Mouse (Mus musculus): Measurements from ENCODE around the gene Gm3435. TPM values are rescaled to one million over a fixed set of nuclear protein-coding genes. Genes with fewer than 3 reads are reported as not detected.
"Not testable (repeated sequence)": the region's sequence is repeated elsewhere in the genome, so short reads cannot be mapped to it uniquely, and the experiment has no call there.

Gm3435 gene
- polyA plus RNA-seq, 1 experiment from 2014 or later: 6.7 TPM

GRCm38 (mm10) chr17:15025513-15025912 lies 15.5 kb downstream of the Gm3435 start:
- ATAC-seq; H3K27me3 ChIP-seq (replicated peaks; ENCODE audit: control insufficient read depth, insufficient read depth, low read length); DNase-seq (ENCODE audit: low spot score); H3K4me3 ChIP-seq (ENCODE audit: low read depth, low read length); H3K9me3 ChIP-seq (replicated peaks; ENCODE audit: control insufficient read depth, low read length); H3K4me2 ChIP-seq (ENCODE audit: low read length); H3K27ac ChIP-seq (ENCODE audit: low read depth, low read length); H3K9ac ChIP-seq (ENCODE audit: low read length); H3K36me3 ChIP-seq (ENCODE audit: control insufficient read depth, insufficient read depth, low read length); H3K4me1 ChIP-seq (ENCODE audit: control insufficient read depth, insufficient read depth, low read length): not testable (repeated sequence)
- WGBS: no CpG with 5 or more reads among the region's 6 CpGs

GRCm38 (mm10) chr17:15031414-15031813 lies 21.4 kb downstream of the Gm3435 start:
- not testable (repeated sequence) for H3K36me3 ChIP-seq (ENCODE audit: control insufficient read depth, insufficient read depth, low read length); DNase-seq (ENCODE audit: low spot score); H3K4me2 ChIP-seq (ENCODE audit: low read length); H3K27ac ChIP-seq (ENCODE audit: low read depth, low read length); H3K4me3 ChIP-seq (ENCODE audit: low read depth, low read length); ATAC-seq; H3K9me3 ChIP-seq (replicated peaks; ENCODE audit: control insufficient read depth, low read length); H3K27me3 ChIP-seq (replicated peaks; ENCODE audit: control insufficient read depth, insufficient read depth, low read length); H3K9ac ChIP-seq (ENCODE audit: low read length); H3K4me1 ChIP-seq (ENCODE audit: control insufficient read depth, insufficient read depth, low read length)
- WGBS: no CpG with 5 or more reads among the region's 4 CpGs

GRCm38 (mm10) chr17:15040455-15040854 lies 30.5 kb downstream of the Gm3435 start:
- not testable (repeated sequence) for H3K36me3 ChIP-seq (ENCODE audit: control insufficient read depth, insufficient read depth, low read length); H3K27me3 ChIP-seq (replicated peaks; ENCODE audit: control insufficient read depth, insufficient read depth, low read length); H3K4me2 ChIP-seq (ENCODE audit: low read length); H3K4me1 ChIP-seq (ENCODE audit: control insufficient read depth, insufficient read depth, low read length); H3K9ac ChIP-seq (ENCODE audit: low read length); DNase-seq (ENCODE audit: low spot score); H3K4me3 ChIP-seq (ENCODE audit: low read depth, low read length); H3K9me3 ChIP-seq (replicated peaks; ENCODE audit: control insufficient read depth, low read length); ATAC-seq; H3K27ac ChIP-seq (ENCODE audit: low read depth, low read length)
- WGBS: no CpG with 5 or more reads among the region's 3 CpGs

- H3K4me3 ChIP-seq (ENCODE audit: low read depth, low read length): not testable (repeated sequence)
- WGBS: 0% methylated on average over 8 of the region's 56 CpGs
Measured at GRCm38 (mm10) chr17:15041175-15041729, 31.3 kb downstream of the Gm3435 start, which contains the start of the genes Ermard, Tcte3 and Gm3448. Ermard (plus strand) TSS chr17:15041208. Tcte3 (minus strand) TSS chr17:15041488. Gm3448 (minus strand) TSS chr17:15041537.

GRCm38 (mm10) chr17:15050338-15050737 lies 40.4 kb downstream of the Gm3435 start:
- WGBS: no CpG with 5 or more reads among the region's 1 CpGs
- not testable (repeated sequence) for H3K27ac ChIP-seq (ENCODE audit: low read depth, low read length); H3K27me3 ChIP-seq (replicated peaks; ENCODE audit: control insufficient read depth, insufficient read depth, low read length); H3K36me3 ChIP-seq (ENCODE audit: control insufficient read depth, insufficient read depth, low read length); H3K9ac ChIP-seq (ENCODE audit: low read length); H3K4me1 ChIP-seq (ENCODE audit: control insufficient read depth, insufficient read depth, low read length); H3K4me3 ChIP-seq (ENCODE audit: low read depth, low read length); DNase-seq (ENCODE audit: low spot score); H3K4me2 ChIP-seq (ENCODE audit: low read length); ATAC-seq; H3K9me3 ChIP-seq (replicated peaks; ENCODE audit: control insufficient read depth, low read length)

More at GRCm38 (mm10) chr17:15041175-15041729, 31.3 kb downstream of the Gm3435 start, which contains the start of the genes Ermard, Tcte3 and Gm3448:
- H3K4me1 ChIP-seq (ENCODE audit: control insufficient read depth, insufficient read depth, low read length); H3K27ac ChIP-seq (ENCODE audit: low read depth, low read length); H3K9ac ChIP-seq (ENCODE audit: low read length); H3K36me3 ChIP-seq (ENCODE audit: control insufficient read depth, insufficient read depth, low read length); DNase-seq (ENCODE audit: low spot score); H3K4me2 ChIP-seq (ENCODE audit: low read length); H3K9me3 ChIP-seq (replicated peaks; ENCODE audit: control insufficient read depth, low read length); H3K27me3 ChIP-seq (replicated peaks; ENCODE audit: control insufficient read depth, insufficient read depth, low read length): not testable (repeated sequence)
- peak; percentile 98 for ATAC-seq

GRCm38 (mm10) chr17:15052766-15053165 lies 42.8 kb downstream of the Gm3435 start:
- 54% methylated on average over 1 of the region's 1 CpGs for WGBS
- H3K27ac ChIP-seq (ENCODE audit: low read depth, low read length); H3K4me1 ChIP-seq (ENCODE audit: control insufficient read depth, insufficient read depth, low read length); H3K9ac ChIP-seq (ENCODE audit: low read length); ATAC-seq; H3K27me3 ChIP-seq (replicated peaks; ENCODE audit: control insufficient read depth, insufficient read depth, low read length); H3K4me3 ChIP-seq (ENCODE audit: low read depth, low read length); H3K4me2 ChIP-seq (ENCODE audit: low read length); H3K9me3 ChIP-seq (replicated peaks; ENCODE audit: control insufficient read depth, low read length); DNase-seq (ENCODE audit: low spot score): not testable (repeated sequence)
- H3K36me3 ChIP-seq (ENCODE audit: control insufficient read depth, insufficient read depth, low read length): peaks cover 10% of the 10 kb centered on the region

GRCm38 (mm10) chr17:15053183-15053828 lies 43.3 kb downstream of the Gm3435 start:
- H3K27ac ChIP-seq (ENCODE audit: low read depth, low read length); H3K4me3 ChIP-seq (ENCODE audit: low read depth, low read length); ATAC-seq; H3K4me1 ChIP-seq (ENCODE audit: control insufficient read depth, insufficient read depth, low read length); H3K4me2 ChIP-seq (ENCODE audit: low read length); DNase-seq (ENCODE audit: low spot score); H3K27me3 ChIP-seq (replicated peaks; ENCODE audit: control insufficient read depth, insufficient read depth, low read length); H3K9me3 ChIP-seq (replicated peaks; ENCODE audit: control insufficient read depth, low read length); H3K9ac ChIP-seq (ENCODE audit: low read length): not testable (repeated sequence)
- H3K36me3 ChIP-seq (ENCODE audit: control insufficient read depth, insufficient read depth, low read length): peaks cover 12% of the 10 kb centered on the region
- WGBS: 93% methylated on average over 5 of the region's 8 CpGs

- not testable (repeated sequence) for H3K27me3 ChIP-seq (replicated peaks; ENCODE audit: control insufficient read depth, insufficient read depth, low read length); DNase-seq (ENCODE audit: low spot score); H3K4me1 ChIP-seq (ENCODE audit: control insufficient read depth, insufficient read depth, low read length); ATAC-seq; H3K9ac ChIP-seq (ENCODE audit: low read length); H3K4me2 ChIP-seq (ENCODE audit: low read length); H3K9me3 ChIP-seq (replicated peaks; ENCODE audit: control insufficient read depth, low read length); H3K27ac ChIP-seq (ENCODE audit: low read depth, low read length); H3K4me3 ChIP-seq (ENCODE audit: low read depth, low read length)
- whole genome bisulfite sequencing: 89% methylated on average over 12 of the region's 13 CpGs
- H3K36me3 ChIP-seq (ENCODE audit: control insufficient read depth, insufficient read depth, low read length): peaks cover 16% of the 10 kb centered on the region
Measured at GRCm38 (mm10) chr17:15053829-15054200, 43.8 kb downstream of the Gm3435 start.

GRCm38 (mm10) chr17:15055925-15056324 lies 45.9 kb downstream of the Gm3435 start:
- 65% methylated on average over 4 of the region's 4 CpGs for WGBS
- no peak overlapping the region for H3K9ac ChIP-seq (ENCODE audit: low read length)
- H3K4me3 ChIP-seq (ENCODE audit: low read depth, low read length): no peak overlapping the region
- no peaks in the 10 kb centered on the region for H3K9me3 ChIP-seq (replicated peaks; ENCODE audit: control insufficient read depth, low read length)
- ATAC-seq: no peak; the same call in 1 of the 2 replicates
- no peaks in the 10 kb centered on the region for H3K4me1 ChIP-seq (ENCODE audit: control insufficient read depth, insufficient read depth, low read length)
- H3K27me3 ChIP-seq (replicated peaks; ENCODE audit: control insufficient read depth, insufficient read depth, low read length): no peaks in the 10 kb centered on the region
- H3K27ac ChIP-seq (ENCODE audit: low read depth, low read length): no peak overlapping the region
- H3K36me3 ChIP-seq (ENCODE audit: control insufficient read depth, insufficient read depth, low read length): peaks cover 36% of the 10 kb centered on the region
- H3K4me2 ChIP-seq (ENCODE audit: low read length): no peak overlapping the region
- peak; percentile 62 for DNase-seq (ENCODE audit: low spot score)

Data from forebrain, embryonic 14.5 days (tissue).